Mouse (Mus musculus) midbrain, embryonic 11.5 days (tissue): ENCODE measurements at regions not wholly inside any gene's neighbourhood (a gene's known extent, or its start where the extent isn't known, plus 50 kb on each side); places are given as distances from the start of the nearest gene placed in this dataset.

Source experiments
- ATAC-seq: fragments of 200-750 bp; cut with Nextera tagmentation; 2 replicates; pipeline ENCODE4 v1.8.0; 2017; ENCODE audit warnings: moderate TSS enrichment, moderate library complexity; ENCODE audit not compliant: low FRiP score
- DNase-seq: peaks from one replicate; pipeline ENCODE4 v3.0.0; 2015; ENCODE audit warnings: low spot score; ENCODE audit errors: missing footprints
- H3K27ac ChIP-seq: fragments of 300-500 bp; sonication (generic); 2 replicates; pipeline ENCODE4 v1.5.1; 2014; ENCODE audit warnings: low read depth, low read length
- H3K27me3 ChIP-seq: fragments of 300-500 bp; sonication (generic); 2 replicates; pipeline ENCODE4 v1.6.1; 2014; ENCODE audit warnings: mild to moderate bottlenecking, low read length, moderate library complexity, mixed read lengths; ENCODE audit not compliant: control insufficient read depth, insufficient read depth
- H3K36me3 ChIP-seq: fragments of 300-500 bp; sonication (generic); 2 replicates; pipeline ENCODE4 v1.6.1; 2014; ENCODE audit warnings: mild to moderate bottlenecking, low read length, moderate library complexity, mixed read lengths; ENCODE audit not compliant: control insufficient read depth, insufficient read depth
- H3K4me1 ChIP-seq: fragments of 300-500 bp; sonication (generic); 2 replicates; pipeline ENCODE4 v1.6.1; 2014; ENCODE audit warnings: low read length; ENCODE audit not compliant: control insufficient read depth, insufficient read depth
- H3K4me2 ChIP-seq: fragments of 300-500 bp; sonication (generic); 2 replicates; pipeline ENCODE4 v1.6.1; 2014; ENCODE audit warnings: mild to moderate bottlenecking, moderate library complexity
- H3K4me3 ChIP-seq: fragments of 300-500 bp; sonication (generic); 2 replicates; pipeline ENCODE4 v1.5.1; 2014; ENCODE audit warnings: low read depth, low read length
- H3K9ac ChIP-seq: fragments of 300-500 bp; sonication (generic); 2 replicates; pipeline ENCODE4 v1.6.1; 2014; ENCODE audit warnings: low read length
- H3K9me3 ChIP-seq: fragments of 300-500 bp; sonication (generic); 2 replicates; pipeline ENCODE4 v1.6.1; 2016; ENCODE audit warnings: low read length; ENCODE audit not compliant: control insufficient read depth
- WGBS: fragments of 180-500 bp; shearing (Covaris S2); extraction: QIAGEN DNeasy Blood & Tissue Kit; methylation state at CpG from one replicate; pipeline ENCODE4 v1.1.7; 2014; 5-methylcytosine and 5-hydroxymethylcytosine counted together

DNA sequence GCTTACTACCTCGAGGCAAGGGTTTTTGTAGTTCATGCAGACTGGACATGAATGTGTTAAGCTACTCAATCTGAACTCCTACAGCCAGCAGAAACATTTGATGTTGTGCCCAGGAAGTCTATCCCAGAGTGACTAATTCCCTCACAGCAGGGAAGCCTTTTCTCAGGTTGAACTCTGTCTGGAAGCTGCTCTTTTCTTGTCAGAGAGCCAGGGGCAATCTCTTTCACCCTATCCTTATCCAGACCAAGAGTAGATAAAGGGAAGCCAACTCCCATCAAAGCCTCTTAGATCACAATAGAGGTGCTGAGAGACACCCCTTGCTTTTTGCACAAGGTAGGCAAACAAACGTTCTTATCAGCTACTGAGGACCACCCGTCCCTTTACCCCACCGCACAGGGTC is 122.8 kb upstream of the Fggy start:
- Histone ChIP-seq H3K9ac (no peak overlapping the region), H3K4me3 (no peak overlapping the region), H3K4me2 (no peak overlapping the region), H3K27me3 (no peaks in the 10 kb centered on the region), H3K27ac (no peak overlapping the region), H3K4me1 (no peaks in the 10 kb centered on the region), H3K9me3 (no peaks in the 10 kb centered on the region), H3K36me3 (no peaks in the 10 kb centered on the region)
- DNase-seq (no peak), ATAC-seq (no peak)
- 18% methylated on average over 4 of the region's 4 CpGs for WGBS

- H3K4me3 ChIP-seq, result no peak overlapping the region
- ATAC-seq, result no peak
- DNase-seq, result no peak
These were observed 122.2 kb upstream of the Fggy start for GRCm38 (mm10) chr4:95435080-95435479.

DNA sequence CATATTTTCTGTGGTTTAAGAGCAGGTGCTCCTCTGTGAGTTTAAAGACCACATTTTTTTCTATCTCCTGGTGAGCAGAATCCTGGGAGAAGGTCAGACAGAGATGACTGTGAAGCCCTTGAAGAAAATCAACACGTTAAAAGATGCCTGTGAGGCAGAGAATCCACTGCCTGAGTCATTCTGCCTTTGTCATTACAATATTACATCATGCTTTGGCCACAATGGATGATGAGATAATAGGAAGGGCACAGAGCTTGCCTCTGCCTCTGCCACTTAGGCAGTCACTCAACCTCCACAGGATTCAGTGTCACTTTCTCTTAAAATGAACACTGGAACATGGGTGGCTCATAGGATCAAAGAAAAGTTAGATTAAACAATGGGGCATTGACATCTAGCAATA is 117.5 kb upstream of the Fggy start:
- H3K4me1 ChIP-seq, result no peaks in the 10 kb centered on the region
- no peak overlapping the region for H3K9ac ChIP-seq
- H3K27me3 ChIP-seq, result no peaks in the 10 kb centered on the region
- H3K4me3 ChIP-seq, result no peak overlapping the region
- H3K9me3 ChIP-seq, result no peaks in the 10 kb centered on the region
- H3K4me2 ChIP-seq, result no peak overlapping the region
- H3K27ac ChIP-seq, result no peak overlapping the region
- DNase-seq (no peak), ATAC-seq (no peak)
- WGBS, result 18% methylated on average over 1 of the region's 1 CpGs
- no peaks in the 10 kb centered on the region for H3K36me3 ChIP-seq

More at GRCm38 (mm10) chr4:95435080-95435479, 122.2 kb upstream of the Fggy start:
- H3K4me1 ChIP-seq, result no peaks in the 10 kb centered on the region
- WGBS, result 67% methylated on average over 4 of the region's 4 CpGs
- H3K36me3 ChIP-seq, result no peaks in the 10 kb centered on the region
- H3K9me3 ChIP-seq, result no peaks in the 10 kb centered on the region
- no peak overlapping the region for H3K4me2 ChIP-seq
- H3K27me3 ChIP-seq, result no peaks in the 10 kb centered on the region
- H3K9ac ChIP-seq, result no peak overlapping the region
- H3K27ac ChIP-seq, result no peak overlapping the region

GRCm38 (mm10) chr4:95443854-95444811 is 113.2 kb upstream of the Fggy start:
- ATAC-seq, result no peak
- DNase-seq, result no peak
- WGBS, result 65% methylated on average over 12 of the region's 12 CpGs

DNA sequence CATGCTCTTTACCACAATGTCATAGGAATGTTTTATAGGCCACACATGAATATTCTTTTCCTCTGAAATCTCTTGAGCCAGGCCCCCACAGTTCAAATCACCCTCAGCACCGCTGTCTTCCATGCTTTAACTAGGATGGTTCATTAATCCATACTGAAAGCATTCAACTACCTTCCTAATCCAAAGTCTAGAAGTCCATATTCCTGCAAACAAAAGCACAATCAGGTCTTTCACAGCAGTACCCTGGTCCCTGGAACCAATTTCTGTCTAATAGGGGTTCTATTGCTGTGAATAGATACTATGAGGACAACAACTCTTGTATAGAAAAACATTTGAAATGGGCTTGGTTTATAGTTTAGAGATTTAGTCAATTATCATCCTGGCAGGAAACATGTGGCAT is 107.0 kb upstream of the Fggy start:
- Histone ChIP-seq H3K4me1 (no peaks in the 10 kb centered on the region), H3K9me3 (no peaks in the 10 kb centered on the region), H3K4me2 (no peak overlapping the region), H3K9ac (no peak overlapping the region), H3K27me3 (no peaks in the 10 kb centered on the region), H3K4me3 (no peak overlapping the region), H3K36me3 (no peaks in the 10 kb centered on the region), H3K27ac (no peak overlapping the region)
- ATAC-seq, result no peak
- WGBS, result 77% methylated on average over 1 of the region's 1 CpGs
- no peak for DNase-seq

More at GRCm38 (mm10) chr4:95443854-95444811, 113.2 kb upstream of the Fggy start:
- no peaks in the 10 kb centered on the region for H3K27me3 ChIP-seq
- H3K9me3 ChIP-seq, result no peaks in the 10 kb centered on the region
- H3K9ac ChIP-seq, result no peak overlapping the region
- H3K4me3 ChIP-seq, result no peak overlapping the region
- no peaks in the 10 kb centered on the region for H3K36me3 ChIP-seq
- H3K27ac ChIP-seq, result no peak overlapping the region
- H3K4me1 ChIP-seq, result no peaks in the 10 kb centered on the region
- H3K4me2 ChIP-seq, result no peak overlapping the region

DNA sequence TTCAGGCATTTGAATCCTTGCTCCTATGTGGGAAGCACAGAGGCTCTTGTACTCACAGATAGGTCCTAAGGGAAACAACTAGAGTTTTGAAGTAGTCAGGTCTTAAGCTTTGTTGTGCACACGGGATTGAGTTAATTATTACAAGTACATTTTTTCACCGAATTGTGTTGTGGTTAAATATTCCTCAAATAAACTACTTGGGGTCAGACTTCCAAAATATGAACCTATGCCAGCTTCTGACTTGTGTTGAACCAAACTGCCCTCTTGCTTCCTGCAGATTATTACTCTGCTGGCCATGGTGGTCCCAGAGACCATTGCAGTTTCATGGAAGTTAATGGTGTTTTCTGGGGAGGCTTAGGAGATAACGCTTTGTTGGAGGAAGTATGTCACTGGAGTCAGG is 105.5 kb upstream of the Fggy start:
- no peaks in the 10 kb centered on the region for H3K9me3 ChIP-seq
- H3K27me3 ChIP-seq, result no peaks in the 10 kb centered on the region
- no peaks in the 10 kb centered on the region for H3K36me3 ChIP-seq
- 88% methylated on average over 3 of the region's 3 CpGs for WGBS
- DNase-seq (no peak), ATAC-seq (no peak)
- no peak overlapping the region for H3K27ac ChIP-seq
- H3K4me3 ChIP-seq, result no peak overlapping the region
- H3K9ac ChIP-seq, result no peak overlapping the region
- no peaks in the 10 kb centered on the region for H3K4me1 ChIP-seq
- no peak overlapping the region for H3K4me2 ChIP-seq

DNA sequence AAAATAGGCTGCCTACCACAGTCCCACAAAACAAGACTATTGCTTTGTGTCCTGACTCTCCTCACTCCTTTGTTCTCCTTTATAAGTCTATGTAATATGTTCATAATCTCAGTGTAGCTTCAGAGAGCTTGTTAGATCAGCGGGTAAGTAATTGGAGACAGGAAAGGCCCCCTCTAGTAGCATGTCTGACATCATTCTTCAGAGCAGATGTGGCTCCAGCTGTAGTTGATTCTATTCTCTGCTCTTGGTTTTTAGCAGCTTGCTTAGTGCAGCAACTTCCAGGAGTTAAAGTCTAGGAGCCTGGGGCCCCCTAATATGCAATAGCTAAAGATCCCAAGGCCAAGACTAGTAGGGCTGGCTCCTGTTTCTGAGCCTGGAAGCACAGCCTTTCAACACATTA is 101.0 kb upstream of the Fggy start:
- Histone ChIP-seq H3K36me3 (no peaks in the 10 kb centered on the region), H3K4me1 (no peaks in the 10 kb centered on the region), H3K9ac (no peak overlapping the region), H3K9me3 (no peaks in the 10 kb centered on the region), H3K4me3 (no peak overlapping the region), H3K27me3 (no peaks in the 10 kb centered on the region), H3K4me2 (no peak overlapping the region), H3K27ac (no peak overlapping the region)
- DNase-seq (no peak), ATAC-seq (no peak)
- WGBS, result 74% methylated on average over 1 of the region's 1 CpGs

DNA sequence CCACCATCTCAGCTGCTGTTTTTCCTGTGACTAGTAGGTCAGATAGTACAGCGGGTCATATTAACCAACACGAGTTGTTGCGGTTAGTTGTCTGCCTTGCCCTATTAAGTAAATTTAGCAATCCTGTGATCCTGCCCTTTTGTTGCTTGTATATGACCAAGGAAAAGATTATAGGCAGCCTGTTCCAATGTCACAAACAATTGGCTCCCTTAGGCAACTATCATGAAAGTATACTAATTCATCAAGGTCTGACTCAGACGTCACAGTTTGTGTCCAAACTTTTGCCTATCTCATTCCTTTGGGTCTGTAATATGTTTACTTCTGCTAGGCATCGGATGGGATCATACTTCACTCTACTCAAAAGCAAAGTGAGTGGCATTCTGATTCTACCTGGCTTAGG is 100.4 kb upstream of the Fggy start:
- Histone ChIP-seq H3K4me3 (no peak overlapping the region), H3K36me3 (no peaks in the 10 kb centered on the region), H3K27ac (no peak overlapping the region), H3K9me3 (no peaks in the 10 kb centered on the region), H3K27me3 (no peaks in the 10 kb centered on the region), H3K9ac (no peak overlapping the region), H3K4me2 (no peak overlapping the region), H3K4me1 (no peaks in the 10 kb centered on the region)
- ATAC-seq, result no peak
- no peak for DNase-seq
- WGBS, result 93% methylated on average over 5 of the region's 5 CpGs

DNA sequence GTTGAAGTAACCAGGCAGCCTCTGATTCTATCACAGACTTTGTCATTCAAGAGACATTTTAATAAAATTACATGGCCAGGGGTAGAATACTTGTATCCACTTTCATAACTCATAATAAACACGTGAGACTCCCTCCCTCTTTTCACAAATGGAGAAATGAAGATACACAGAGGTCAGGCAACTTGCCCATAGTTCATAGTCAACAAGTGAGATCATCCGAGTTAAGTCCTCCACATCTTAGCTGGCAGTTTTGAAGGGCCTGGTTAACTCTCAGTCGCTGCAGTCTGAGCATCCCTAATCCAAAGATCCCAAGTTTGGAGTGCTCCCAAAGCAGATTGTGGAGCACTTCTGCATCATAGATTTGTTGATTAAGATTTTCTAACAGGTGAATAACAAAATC is 94.8 kb upstream of the Fggy start:
- DNase-seq, result no peak
- 74% methylated on average over 3 of the region's 3 CpGs for WGBS
- ATAC-seq, result no peak
- no peaks in the 10 kb centered on the region for H3K4me1 ChIP-seq
- no peaks in the 10 kb centered on the region for H3K9me3 ChIP-seq
- H3K4me3 ChIP-seq, result no peak overlapping the region
- no peak overlapping the region for H3K27ac ChIP-seq
- no peaks in the 10 kb centered on the region for H3K36me3 ChIP-seq
- H3K4me2 ChIP-seq, result no peak overlapping the region
- H3K9ac ChIP-seq, result no peak overlapping the region
- H3K27me3 ChIP-seq, result no peaks in the 10 kb centered on the region
